Mouse (Mus musculus) layer of hippocampus, adult 9-10 months (tissue): ENCODE results near the gene Cpxm2.

Experiments used
- DNase-seq: peaks from one replicate; pipeline ENCODE4 v3.0.0; 2022; ENCODE audit warnings: low spot score

Gene Cpxm2

GRCm38 (mm10) chr7:132154368-132154961 lies at the start of gene Cpxm2:
Gene Cpxm2, minus strand, starts transcription at chr7:132154739.
- no peak for DNase-seq

- no peak for DNase-seq
Measured at GRCm38 (mm10) chr7:132204073-132204612, 49.6 kb upstream of the Cpxm2 start.

GRCm38 (mm10) chr7:132199686-132200085 lies 45.1 kb upstream of the Cpxm2 start:
- DNase-seq = no peak

- DNase-seq = no peak
Measured at GRCm38 (mm10) chr7:132198806-132199205, 44.3 kb upstream of the Cpxm2 start.

- DNase-seq = no peak
Measured at GRCm38 (mm10) chr7:132197817-132198475, 43.4 kb upstream of the Cpxm2 start.

GRCm38 (mm10) chr7:132196581-132196980 lies 42.0 kb upstream of the Cpxm2 start:
- DNase-seq = no peak

- DNase-seq = no peak
Measured at GRCm38 (mm10) chr7:132193606-132194005, 39.1 kb upstream of the Cpxm2 start.

GRCm38 (mm10) chr7:132187456-132187855 lies 32.9 kb upstream of the Cpxm2 start:
- no peak for DNase-seq

GRCm38 (mm10) chr7:132183892-132184404 lies 29.4 kb upstream of the Cpxm2 start:
- DNase-seq = no peak

GRCm38 (mm10) chr7:132181586-132182198 lies 27.2 kb upstream of the Cpxm2 start:
- DNase-seq = no peak

GRCm38 (mm10) chr7:132181042-132181441 lies 26.5 kb upstream of the Cpxm2 start:
- DNase-seq = no peak

- no peak for DNase-seq
Measured at GRCm38 (mm10) chr7:132179049-132179448, 24.5 kb upstream of the Cpxm2 start.

GRCm38 (mm10) chr7:132174787-132175186 lies 20.2 kb upstream of the Cpxm2 start:
- no peak for DNase-seq

GRCm38 (mm10) chr7:132174296-132174695 lies 19.8 kb upstream of the Cpxm2 start:
- no peak for DNase-seq

GRCm38 (mm10) chr7:132172220-132172619 lies 17.7 kb upstream of the Cpxm2 start:
- DNase-seq = no peak

GRCm38 (mm10) chr7:132171716-132172115 lies 17.2 kb upstream of the Cpxm2 start:
- no peak for DNase-seq

GRCm38 (mm10) chr7:132169419-132170169 lies 15.1 kb upstream of the Cpxm2 start:
- DNase-seq = no peak

GRCm38 (mm10) chr7:132167239-132167638 lies 12.7 kb upstream of the Cpxm2 start:
- no peak for DNase-seq

GRCm38 (mm10) chr7:132162254-132162653 lies 7.7 kb upstream of the Cpxm2 start:
- no peak for DNase-seq

GRCm38 (mm10) chr7:132158321-132159025 lies 3.9 kb upstream of the Cpxm2 start:
- no peak for DNase-seq

- DNase-seq = no peak
Measured at GRCm38 (mm10) chr7:132153725-132154147, 803 bp downstream of the Cpxm2 start.
